Mouse (Mus musculus) hindbrain, embryonic 16.5 days (tissue): Measurements from ENCODE around the gene Uba1y. TPM values are rescaled to one million over a fixed set of nuclear protein-coding genes. Genes with fewer than 3 reads are reported as not detected.
"Not testable (repeated sequence)": the region's sequence is repeated elsewhere in the genome, so short reads cannot be mapped to it uniquely, and the experiment has no call there.

Experiments
- ATAC-seq: fragments of 200-750 bp; cut with Nextera tagmentation; 2 replicates; pipeline ENCODE4 v1.8.0; 2017; ENCODE audit warnings: moderate TSS enrichment, moderate library complexity
- H3K27ac ChIP-seq: fragments of 300-500 bp; sonication (generic); 2 replicates; pipeline ENCODE4 v1.5.1; 2014; ENCODE audit warnings: low read depth, mild to moderate bottlenecking, control low read depth, low read length, moderate library complexity
- H3K27me3 ChIP-seq: fragments of 300-500 bp; sonication (generic); replicated peaks from 2 replicates; pipeline ENCODE4 v1.6.1; 2014; ENCODE audit warnings: low read length; ENCODE audit not compliant: control insufficient read depth, insufficient read depth
- H3K36me3 ChIP-seq: fragments of 300-500 bp; sonication (generic); 2 replicates; pipeline ENCODE4 v1.6.1; 2014; ENCODE audit warnings: mild to moderate bottlenecking, low read length, moderate library complexity, mixed read lengths; ENCODE audit not compliant: control insufficient read depth, insufficient read depth
- H3K4me1 ChIP-seq: fragments of 300-500 bp; sonication (generic); 2 replicates; pipeline ENCODE4 v1.6.1; 2014; ENCODE audit warnings: low read depth, low read length; ENCODE audit not compliant: control insufficient read depth, insufficient read depth
- H3K4me2 ChIP-seq: fragments of 300-500 bp; sonication (generic); 2 replicates; pipeline ENCODE4 v1.6.1; 2014; ENCODE audit warnings: mild to moderate bottlenecking, low read length, control low read depth, moderate library complexity
- H3K4me3 ChIP-seq: fragments of 300-500 bp; sonication (generic); 2 replicates; pipeline ENCODE4 v1.5.1; 2014; ENCODE audit warnings: mild to moderate bottlenecking, low read length, control low read depth, moderate library complexity
- H3K9ac ChIP-seq: fragments of 300-500 bp; sonication (generic); 2 replicates; pipeline ENCODE4 v1.6.1; 2014; ENCODE audit warnings: low read depth, mild to moderate bottlenecking, control low read depth, low read length, moderate library complexity
- H3K9me3 ChIP-seq: fragments of 300-500 bp; sonication (generic); 2 replicates; pipeline ENCODE4 v1.6.1; 2014; ENCODE audit warnings: mild to moderate bottlenecking, low read length, moderate library complexity; ENCODE audit not compliant: control insufficient read depth
- WGBS: fragments of 180-500 bp; shearing (Covaris S2); extraction: QIAGEN DNeasy Blood & Tissue Kit; methylation state at CpG from one replicate; pipeline ENCODE4 v1.1.7; 2014; 5-methylcytosine and 5-hydroxymethylcytosine counted together
- polyA plus RNA-seq: library from polyadenylated mRNA; unstranded; fragments of >200 nt; fragmentation: Nextera tagmentation; extraction: Ambion mirVana; gene quantifications from 2 replicates; pipeline ENCODE4 v1.2.1, GENCODE M21; 2015

Uba1y gene
- 0.05 and 0.26 TPM in 2 replicates for polyA plus RNA-seq

DNA sequence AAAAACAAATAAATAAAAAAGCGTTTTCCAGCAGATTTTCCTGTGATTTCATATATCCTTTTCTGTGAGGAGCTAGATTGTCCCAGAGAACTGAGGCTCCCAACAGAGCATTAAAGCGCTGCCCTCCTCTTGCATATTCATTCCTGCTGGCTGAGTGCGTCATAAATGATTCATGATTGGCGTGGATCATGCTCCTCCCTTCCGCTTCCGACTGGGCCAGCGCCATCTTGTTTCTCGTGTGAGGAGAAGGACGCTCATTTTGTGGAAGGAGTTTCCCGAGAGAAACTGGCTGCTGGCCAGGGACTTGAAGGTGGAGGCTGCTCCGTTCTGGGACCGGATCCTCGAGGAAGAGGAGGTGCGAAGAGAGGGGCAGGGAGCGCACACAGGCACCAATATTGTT, at the start of gene Uba1y:
Gene Uba1y (plus strand): TSS at position 254 of the 400 bp plus-strand sequence.
- Histone ChIP-seq H3K27ac (no peak within 1 kb of the TSS), H3K9ac (no peak within 1 kb of the TSS), H3K4me1 (no peaks in the 10 kb centered on the region), H3K27me3 (no peaks in the 10 kb centered on the region), H3K4me2 (no peak within 1 kb of the TSS), H3K9me3 (no peaks in the 10 kb centered on the region), H3K36me3 (no peaks in the 10 kb centered on the region), H3K4me3 (no peak within 1 kb of the TSS)
- no peak for ATAC-seq
- 88% methylated on average over 11 of the region's 15 CpGs for WGBS

DNA sequence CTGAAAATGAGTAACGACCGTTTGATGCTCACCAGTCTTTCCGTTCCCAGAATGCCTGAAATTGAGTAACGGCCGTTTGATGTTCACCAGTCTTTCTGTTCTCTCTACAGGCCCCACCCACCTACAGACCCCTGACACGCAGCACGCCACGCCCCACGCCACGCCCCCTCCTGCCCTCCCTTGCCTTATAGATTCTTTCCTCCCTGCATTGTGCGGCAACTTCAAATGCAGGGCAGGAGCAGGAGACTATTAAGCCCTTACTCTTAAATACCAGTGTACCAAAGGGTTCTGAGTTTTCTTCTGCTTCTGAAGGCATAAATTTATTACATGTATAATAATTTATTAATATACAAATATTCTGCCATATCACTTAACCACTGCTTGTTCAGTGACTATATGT, 21.1 kb upstream of the Uba1y start, which contains the start of gene Zfy1:
Gene Zfy1 (minus strand): TSS at position 101 of the 400 bp plus-strand sequence.
- not testable (repeated sequence) for H3K4me1 ChIP-seq, H3K4me3 ChIP-seq
- 97% methylated on average over 5 of the region's 11 CpGs for WGBS

GRCm38 (mm10) chrY:808991-809661, 9.3 kb upstream of the Uba1y start:
- WGBS = 0% methylated on average over 11 of the region's 15 CpGs
- H3K4me3 ChIP-seq = peak overlapping the region; percentile 18

More for the DNA sequence above, 21.1 kb upstream of the Uba1y start, which contains the start of gene Zfy1:
- H3K36me3 ChIP-seq, H3K27ac ChIP-seq, H3K9ac ChIP-seq, H3K9me3 ChIP-seq, H3K4me2 ChIP-seq, H3K27me3 ChIP-seq, ATAC-seq: not testable (repeated sequence)

GRCm38 (mm10) chrY:872404-872803, 54.0 kb downstream of the Uba1y start:
- Histone ChIP-seq H3K4me3 (no peak overlapping the region), H3K4me1 (no peaks in the 10 kb centered on the region), H3K27me3 (no peaks in the 10 kb centered on the region), H3K27ac (no peak overlapping the region), H3K9ac (no peak overlapping the region), H3K9me3 (no peaks in the 10 kb centered on the region), H3K36me3 (no peaks in the 10 kb centered on the region), H3K4me2 (no peak overlapping the region)
- peak; percentile 58; the same call in 1 of the 2 replicates for ATAC-seq

More at GRCm38 (mm10) chrY:808991-809661, 9.3 kb upstream of the Uba1y start:
- no peaks in the 10 kb centered on the region for H3K9me3 ChIP-seq
- no peak overlapping the region for H3K27ac ChIP-seq
- H3K27me3 ChIP-seq = no peaks in the 10 kb centered on the region
- H3K9ac ChIP-seq = no peak overlapping the region
- H3K4me1 ChIP-seq = no peaks in the 10 kb centered on the region
- peak overlapping the region; percentile 47 for H3K4me2 ChIP-seq
- ATAC-seq = peak; percentile 83
- H3K36me3 ChIP-seq = no peaks in the 10 kb centered on the region

DNA sequence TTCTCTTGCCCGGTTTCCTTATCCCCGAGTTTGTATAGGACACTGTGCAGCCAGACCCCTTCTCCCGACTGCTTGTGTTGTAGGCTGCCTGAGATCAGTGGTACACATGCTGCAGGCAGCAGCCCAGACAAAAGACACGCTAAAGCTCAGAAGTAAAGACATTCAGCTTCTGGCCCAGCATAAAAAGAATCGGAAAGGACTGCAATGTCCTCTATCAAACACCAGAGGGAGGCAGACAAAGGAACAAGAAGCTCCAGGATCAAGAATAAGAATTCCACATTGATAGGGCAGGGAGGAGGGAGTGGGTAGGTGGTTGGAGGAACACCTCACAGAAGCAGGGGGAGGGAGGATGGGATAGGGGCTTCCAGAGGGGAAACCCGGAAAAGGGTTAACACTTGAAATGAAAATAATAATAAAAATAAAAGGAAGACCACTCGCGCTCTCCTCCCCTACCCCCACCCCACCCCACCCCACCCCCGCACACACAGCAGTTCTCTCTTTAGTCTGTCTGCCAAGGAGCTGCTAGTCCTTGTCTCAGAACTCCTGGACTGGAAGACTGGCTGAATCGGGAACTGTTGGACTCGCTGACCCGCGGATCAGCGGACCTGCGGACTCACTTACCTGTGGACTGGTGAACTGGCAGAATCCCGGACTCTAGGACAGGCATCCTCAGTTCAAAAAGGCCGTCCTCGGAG, 54.6 kb downstream of the Uba1y start:
- peak overlapping the region; percentile 19; the same call in 1 of the 2 replicates for H3K4me2 ChIP-seq
- H3K9ac ChIP-seq = no peak overlapping the region
- no peaks in the 10 kb centered on the region for H3K9me3 ChIP-seq
- H3K36me3 ChIP-seq = no peaks in the 10 kb centered on the region
- no peak overlapping the region for H3K27ac ChIP-seq
- 12% methylated on average over 6 of the region's 18 CpGs for WGBS
- ATAC-seq = peak; percentile 78
- no peaks in the 10 kb centered on the region for H3K27me3 ChIP-seq
- no peaks in the 10 kb centered on the region for H3K4me1 ChIP-seq
- no peak overlapping the region; the same call in 1 of the 2 replicates for H3K4me3 ChIP-seq

Other genes with a start within 250 kb of the Uba1y start
- not detected in 2 replicates for gene Zfy1, start 21.2 kb upstream of the Uba1y start, polyA plus RNA-seq
- gene Kdm5d, start 79.1 kb downstream of the Uba1y start, polyA plus RNA-seq = 6.2 and 8.9 TPM in 2 replicates
- gene Eif2s3y, start 191.9 kb downstream of the Uba1y start, polyA plus RNA-seq = 26.0 and 38.0 TPM in 2 replicates